Mouse (Mus musculus): Measurements from ENCODE around the gene Vps51. TPM values are rescaled to one million over a fixed set of nuclear protein-coding genes. Genes with fewer than 3 reads are reported as not detected.

The Vps51 gene
- polyA plus RNA-seq, 1 experiment: 95.4 TPM

DNA sequence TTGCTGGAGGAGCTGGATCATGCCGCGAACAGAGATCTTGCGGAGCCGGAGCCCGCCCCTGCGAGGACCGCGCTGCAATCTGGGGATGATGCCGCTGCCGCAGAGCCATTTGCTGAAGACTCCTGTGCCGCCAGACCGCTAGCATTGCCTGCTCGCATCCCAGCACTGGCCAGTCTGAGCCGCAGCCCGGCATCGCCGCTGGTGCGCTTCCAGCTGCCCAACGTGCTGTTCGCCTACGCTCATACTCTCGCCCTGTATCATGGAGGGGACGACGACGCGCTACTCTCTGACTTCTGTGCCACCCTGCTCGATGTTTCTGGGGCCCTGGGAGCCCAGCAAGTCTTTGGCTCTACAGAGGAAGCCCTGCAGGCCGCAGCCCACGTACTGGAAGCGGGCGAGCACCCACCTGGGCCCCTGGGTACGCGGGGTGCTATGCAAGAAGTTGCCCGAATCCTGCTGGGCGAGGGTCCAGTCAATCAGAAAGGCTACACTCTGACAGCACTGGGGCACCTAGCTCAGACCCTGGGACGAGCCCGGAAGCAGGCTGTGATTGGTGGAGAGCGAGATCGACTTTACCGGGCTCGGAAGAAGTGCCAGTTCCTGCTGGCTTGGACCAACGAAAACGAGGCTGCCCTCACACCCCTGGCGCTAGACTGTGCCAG is 15.3 kb downstream of the Vps51 start:
- peak; percentile 41 for DNase-seq (ENCODE audit: low read depth)

GRCm38 (mm10) chr19:6061021-6061533 is 16.0 kb downstream of the Vps51 start, which contains the start of gene Znhit2:
Znhit2 (plus strand) TSS chr19:6061192.
- peak; percentile 87 for TF ChIP-seq POLR2A (IDR thresholded peaks at IDR 0.05; ENCODE audit: borderline replicate concordance, extremely low read depth, insufficient read depth, insufficient read length, poor library complexity, severe bottlenecking)
- TF ChIP-seq CTCF (IDR thresholded peaks at IDR 0.05; ENCODE audit: borderline replicate concordance, extremely low read depth, insufficient read depth, insufficient read length): no peak; the same call in 1 of the 2 replicates

More for the DNA sequence above, 15.3 kb downstream of the Vps51 start:
- no peak for TF ChIP-seq POLR2A (IDR thresholded peaks at IDR 0.05; ENCODE audit: borderline replicate concordance, extremely low read depth, insufficient read depth, insufficient read length, poor library complexity, severe bottlenecking)

GRCm38 (mm10) chr19:6058966-6059365 is 18.1 kb downstream of the Vps51 start:
- TF ChIP-seq CTCF (IDR thresholded peaks at IDR 0.05; ENCODE audit: borderline replicate concordance, extremely low read depth, insufficient read depth, insufficient read length) (no peak), POLR2A (IDR thresholded peaks at IDR 0.05; ENCODE audit: borderline replicate concordance, extremely low read depth, insufficient read depth, insufficient read length, poor library complexity, severe bottlenecking) (no peak)
- DNase-seq (ENCODE audit: low read depth): no peak

More at GRCm38 (mm10) chr19:6061021-6061533, 16.0 kb downstream of the Vps51 start, which contains the start of gene Znhit2:
- DNase-seq (ENCODE audit: low read depth): peak; percentile 97

DNA sequence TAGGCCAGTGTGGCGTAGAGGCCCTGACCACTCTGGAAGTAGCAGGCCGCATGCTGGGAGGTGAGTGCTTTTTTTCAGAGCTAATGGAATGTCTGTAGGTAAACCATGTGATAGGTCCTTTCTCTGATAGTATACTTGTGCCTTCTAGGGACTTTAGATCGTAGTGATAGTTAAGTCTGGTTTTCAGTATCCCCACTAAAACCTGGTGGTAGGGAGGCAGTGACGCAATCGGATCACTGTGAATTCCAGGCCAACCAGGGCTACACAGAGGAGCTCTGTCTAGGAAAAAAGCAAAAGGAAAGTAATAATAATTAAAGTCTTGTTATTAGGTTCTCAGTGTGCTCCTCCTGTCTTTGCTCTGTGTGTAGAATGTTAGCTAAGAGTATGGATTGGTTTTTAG is 18.5 kb downstream of the Vps51 start:
- no peak for DNase-seq (ENCODE audit: low read depth)
- no peak for TF ChIP-seq CTCF (IDR thresholded peaks at IDR 0.05; ENCODE audit: borderline replicate concordance, extremely low read depth, insufficient read depth, insufficient read length)
- TF ChIP-seq POLR2A (IDR thresholded peaks at IDR 0.05; ENCODE audit: borderline replicate concordance, extremely low read depth, insufficient read depth, insufficient read length, poor library complexity, severe bottlenecking): no peak

DNA sequence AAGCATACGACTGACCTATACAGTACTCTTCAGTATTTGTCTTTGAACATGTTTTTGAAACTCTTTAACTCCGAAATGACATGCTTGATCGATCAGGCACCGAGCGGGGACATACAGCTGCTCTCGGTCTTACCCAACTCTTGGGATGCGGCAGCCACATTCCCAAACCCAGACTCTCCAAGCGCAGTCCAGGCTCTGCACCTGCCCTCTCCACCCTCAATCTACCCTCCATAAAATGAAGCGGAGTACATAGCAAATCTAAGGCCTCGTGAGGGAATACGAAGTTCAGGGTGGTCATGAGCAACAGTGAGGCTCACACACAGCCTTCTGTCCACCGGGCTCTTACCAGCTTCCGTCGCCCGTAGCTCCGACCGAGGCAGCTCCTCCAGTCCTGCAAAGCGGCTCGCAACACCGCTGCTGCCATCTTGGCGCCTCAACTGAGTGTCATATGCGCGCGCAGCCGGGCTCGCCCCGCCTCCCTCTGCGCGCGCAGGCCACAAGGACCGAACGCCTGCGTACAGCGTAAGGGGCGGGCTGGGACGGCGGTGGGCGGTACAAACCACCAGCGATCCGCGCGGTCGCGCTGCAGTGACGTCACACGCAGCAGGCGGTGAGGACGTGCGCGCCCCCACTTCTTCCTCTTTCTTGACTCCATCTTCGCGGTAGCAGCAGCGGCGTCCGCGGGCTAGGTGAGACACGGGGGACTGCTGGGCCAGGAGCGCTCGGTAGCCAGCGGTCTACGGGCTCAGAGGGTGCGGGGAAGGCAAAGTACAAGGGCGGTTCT is 19.5 kb downstream of the Vps51 start, which contains the start of the genes Mrpl49 and Fau:
TSS of gene Mrpl49 (minus strand) at position 473 of the 784 bp plus-strand sequence.
TSS of gene Fau (plus strand) at position 532 of the 784 bp plus-strand sequence.
- peak; percentile 99 for DNase-seq (ENCODE audit: low read depth)
- TF ChIP-seq POLR2A (IDR thresholded peaks at IDR 0.05; ENCODE audit: borderline replicate concordance, extremely low read depth, insufficient read depth, insufficient read length, poor library complexity, severe bottlenecking) (peak; percentile 79; the same call in 1 of the 2 replicates), CTCF (IDR thresholded peaks at IDR 0.05; ENCODE audit: borderline replicate concordance, extremely low read depth, insufficient read depth, insufficient read length) (no peak)

- DNase-seq (ENCODE audit: low read depth): no peak
- TF ChIP-seq POLR2A (IDR thresholded peaks at IDR 0.05; ENCODE audit: borderline replicate concordance, extremely low read depth, insufficient read depth, insufficient read length, poor library complexity, severe bottlenecking): no peak
- TF ChIP-seq CTCF (IDR thresholded peaks at IDR 0.05; ENCODE audit: borderline replicate concordance, extremely low read depth, insufficient read depth, insufficient read length): no peak
Measured at GRCm38 (mm10) chr19:6056696-6057095, 20.3 kb downstream of the Vps51 start.

GRCm38 (mm10) chr19:6054296-6054695 is 22.7 kb downstream of the Vps51 start:
- TF ChIP-seq POLR2A (IDR thresholded peaks at IDR 0.05; ENCODE audit: borderline replicate concordance, extremely low read depth, insufficient read depth, insufficient read length, poor library complexity, severe bottlenecking) (no peak), CTCF (IDR thresholded peaks at IDR 0.05; ENCODE audit: borderline replicate concordance, extremely low read depth, insufficient read depth, insufficient read length) (no peak)
- no peak for DNase-seq (ENCODE audit: low read depth)

GRCm38 (mm10) chr19:6052516-6052915 is 24.5 kb downstream of the Vps51 start:
- TF ChIP-seq POLR2A (IDR thresholded peaks at IDR 0.05; ENCODE audit: borderline replicate concordance, extremely low read depth, insufficient read depth, insufficient read length, poor library complexity, severe bottlenecking): no peak
- TF ChIP-seq CTCF (IDR thresholded peaks at IDR 0.05; ENCODE audit: borderline replicate concordance, extremely low read depth, insufficient read depth, insufficient read length): no peak

GRCm38 (mm10) chr19:6048681-6049410 is 28.2 kb downstream of the Vps51 start:
- no peak for DNase-seq (ENCODE audit: low read depth)
- no peak for TF ChIP-seq CTCF (IDR thresholded peaks at IDR 0.05; ENCODE audit: borderline replicate concordance, extremely low read depth, insufficient read depth, insufficient read length)
- TF ChIP-seq POLR2A (IDR thresholded peaks at IDR 0.05; ENCODE audit: borderline replicate concordance, extremely low read depth, insufficient read depth, insufficient read length, poor library complexity, severe bottlenecking): no peak

More at GRCm38 (mm10) chr19:6052516-6052915, 24.5 kb downstream of the Vps51 start:
- no peak for DNase-seq (ENCODE audit: low read depth)

DNA sequence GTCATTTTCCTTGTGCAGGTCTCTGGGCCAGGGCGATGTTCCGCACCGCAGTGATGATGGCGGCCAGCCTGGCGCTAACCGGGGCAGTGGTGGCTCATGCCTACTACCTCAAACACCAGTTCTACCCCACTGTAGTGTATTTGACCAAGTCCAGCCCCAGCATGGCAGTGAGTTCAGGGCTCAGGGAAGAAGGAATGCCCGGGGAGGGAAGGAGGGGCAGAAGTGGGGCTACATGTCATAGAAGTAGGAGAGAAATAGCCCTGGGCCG is 29.2 kb downstream of the Vps51 start:
- DNase-seq (ENCODE audit: low read depth): no peak
- TF ChIP-seq CTCF (IDR thresholded peaks at IDR 0.05; ENCODE audit: borderline replicate concordance, extremely low read depth, insufficient read depth, insufficient read length) (no peak), POLR2A (IDR thresholded peaks at IDR 0.05; ENCODE audit: borderline replicate concordance, extremely low read depth, insufficient read depth, insufficient read length, poor library complexity, severe bottlenecking) (no peak)
